Mouse (Mus musculus): ENCODE data around the gene Rnf216.

DNA sequence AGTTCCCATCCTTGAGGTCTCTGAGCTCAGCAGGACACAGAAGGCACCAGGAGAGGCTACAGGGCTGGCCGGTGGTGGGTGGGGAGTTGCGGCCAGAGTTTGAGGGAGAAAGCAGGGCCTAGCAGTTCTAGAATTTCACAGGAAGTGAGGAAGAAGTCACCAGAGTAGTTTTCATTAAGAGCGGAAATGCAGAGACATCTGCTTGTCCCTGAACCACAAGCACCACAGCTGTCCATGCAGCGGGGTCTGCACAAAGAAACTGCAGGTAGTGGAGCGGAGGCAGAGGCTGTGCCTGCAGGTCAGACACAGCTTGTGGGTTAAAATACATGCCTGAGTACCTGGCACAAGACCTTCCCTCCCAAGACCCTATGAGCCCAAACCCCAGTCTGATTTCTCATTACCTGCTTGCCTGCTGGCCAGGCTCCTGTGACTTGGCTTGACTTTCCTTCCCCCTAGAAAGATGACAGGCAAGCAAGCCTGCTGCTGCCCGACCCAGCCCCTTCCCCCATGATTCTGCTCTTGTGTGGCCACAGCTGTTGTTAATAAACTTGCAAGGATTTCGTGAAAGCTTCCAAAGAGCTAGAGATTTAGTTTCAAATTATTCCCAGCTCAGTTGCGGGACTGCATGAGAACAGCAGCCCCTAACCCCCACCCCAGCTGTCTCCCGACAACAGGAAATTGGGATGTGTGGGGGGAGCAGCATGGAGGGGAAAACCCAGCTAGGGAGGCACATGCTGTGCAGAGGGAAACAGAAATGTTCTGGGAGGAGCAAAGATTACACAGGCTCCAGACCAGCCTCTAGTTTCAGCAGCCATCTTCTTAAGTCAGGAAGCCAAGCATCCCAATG lies 111.9 kb downstream of the Rnf216 start:
- TF ChIP-seq UBTF (IDR thresholded peaks at IDR 0.05; ENCODE audit: low read depth, low read length) (no peak), POLR2A (IDR thresholded peaks at IDR 0.05; ENCODE audit: low read depth, low read length) (no peak)

Data from CH12.LX (cell line).